Mouse (Mus musculus) heart, embryonic 13.5 days (tissue): Measurements from ENCODE around the gene Epb41. TPM values are rescaled to one million over a fixed set of nuclear protein-coding genes. Genes with fewer than 3 reads are reported as not detected.
A peak's percentile ranks its signal among the peaks of the same experiment; 100 is the strongest.

Source experiments
- ATAC-seq: fragments of 200-750 bp; cut with Nextera tagmentation; 2 replicates; pipeline ENCODE4 v1.8.0; 2017; ENCODE audit warnings: moderate TSS enrichment; ENCODE audit not compliant: insufficient number of reproducible peaks, low FRiP score, low TSS enrichment; ENCODE audit errors: extremely low read depth
- H3K27ac ChIP-seq: fragments of 300-500 bp; sonication (generic); replicated peaks from 2 replicates; pipeline ENCODE4 v1.5.1; 2015; ENCODE audit warnings: moderate library complexity, mild to moderate bottlenecking, inconsistent platforms
- H3K27me3 ChIP-seq: fragments of 300-500 bp; sonication (generic); replicated peaks from 2 replicates; pipeline ENCODE4 v1.6.1; 2015; ENCODE audit warnings: mild to moderate bottlenecking, inconsistent platforms
- H3K36me3 ChIP-seq: fragments of 300-500 bp; sonication (generic); 2 replicates; pipeline ENCODE4 v1.6.1; 2015; ENCODE audit warnings: mild to moderate bottlenecking, inconsistent platforms
- H3K4me1 ChIP-seq: fragments of 300-500 bp; sonication (generic); 2 replicates; pipeline ENCODE4 v1.6.1; 2015; ENCODE audit warnings: inconsistent platforms
- H3K4me2 ChIP-seq: fragments of 300-500 bp; sonication (generic); 2 replicates; pipeline ENCODE4 v1.6.1; 2015; ENCODE audit warnings: inconsistent platforms, mild to moderate bottlenecking, moderate library complexity
- H3K4me3 ChIP-seq: fragments of 300-500 bp; sonication (generic); 2 replicates; pipeline ENCODE4 v1.5.1; 2015; ENCODE audit warnings: moderate library complexity, mild to moderate bottlenecking, inconsistent platforms
- H3K9ac ChIP-seq: fragments of 300-500 bp; sonication (generic); 2 replicates; pipeline ENCODE4 v1.6.1; 2015; ENCODE audit warnings: inconsistent platforms, mild to moderate bottlenecking, moderate library complexity
- H3K9me3 ChIP-seq: fragments of 300-500 bp; sonication (generic); 2 replicates; pipeline ENCODE4 v1.6.1; 2016; ENCODE audit warnings: inconsistent platforms
- WGBS: fragments of 180-500 bp; shearing (Covaris S2); methylation state at CpG from one replicate; pipeline ENCODE4 v1.1.7; 2015; ENCODE audit warnings: mixed read lengths; 5-methylcytosine and 5-hydroxymethylcytosine counted together
- polyA plus RNA-seq: library from polyadenylated mRNA; unstranded; fragments of >200 nt; fragmentation: Nextera tagmentation; extraction: Ambion mirVana; gene quantifications from 2 replicates; pipeline ENCODE4 v1.2.1, GENCODE M21; 2015

Gene Epb41
- polyA plus RNA-seq, 1 experiment from 2014 or later, result 76.5 TPM

GRCm38 (mm10) chr4:131919506-131920140 lies 155.5 kb downstream of the Epb41 start:
- Histone ChIP-seq H3K27me3 (peaks cover 37% of the 10 kb centered on the region), H3K4me1 (peaks cover 94% of the 10 kb centered on the region), H3K4me3 (peak overlapping the region; percentile 82), H3K9me3 (no peaks in the 10 kb centered on the region), H3K4me2 (peak overlapping the region; percentile 87), H3K27ac (peak overlapping the region; percentile 91), H3K36me3 (peaks cover 23% of the 10 kb centered on the region), H3K9ac (peak overlapping the region; percentile 89)
- WGBS, result 17% methylated on average over 15 of the region's 15 CpGs
- ATAC-seq, result no peak

- Histone ChIP-seq H3K9me3 (no peaks in the 10 kb centered on the region), H3K27me3 (peaks cover 42% of the 10 kb centered on the region), H3K9ac (peak overlapping the region; percentile 89), H3K4me3 (peak overlapping the region; percentile 82), H3K4me2 (peak overlapping the region; percentile 87), H3K27ac (peak overlapping the region; percentile 91), H3K36me3 (peaks cover 17% of the 10 kb centered on the region), H3K4me1 (peaks cover 93% of the 10 kb centered on the region)
- 8% methylated on average over 15 of the region's 15 CpGs for WGBS
- ATAC-seq, result peak; percentile 53; the same call in 1 of the 2 replicates
These were observed 156.2 kb downstream of the Epb41 start for GRCm38 (mm10) chr4:131918711-131919500.

- H3K27ac ChIP-seq, result peak overlapping the region; percentile 91
- peaks cover 10% of the 10 kb centered on the region for H3K36me3 ChIP-seq
- H3K9me3 ChIP-seq, result no peaks in the 10 kb centered on the region
- peak overlapping the region; percentile 87 for H3K4me2 ChIP-seq
- ATAC-seq, result no peak
- H3K27me3 ChIP-seq, result peaks cover 50% of the 10 kb centered on the region
- peak overlapping the region; percentile 82; the same call in 1 of the 2 replicates for H3K4me3 ChIP-seq
- 52% methylated on average over 7 of the region's 7 CpGs for WGBS
- H3K4me1 ChIP-seq, result peaks cover 93% of the 10 kb centered on the region
- H3K9ac ChIP-seq, result peak overlapping the region; percentile 89
These were observed 157.0 kb downstream of the Epb41 start for GRCm38 (mm10) chr4:131918026-131918533.

GRCm38 (mm10) chr4:131917010-131917555 lies 158.0 kb downstream of the Epb41 start:
- peaks cover 85% of the 10 kb centered on the region for H3K4me1 ChIP-seq
- no peak overlapping the region for H3K27ac ChIP-seq
- no peaks in the 10 kb centered on the region for H3K36me3 ChIP-seq
- H3K9ac ChIP-seq, result no peak overlapping the region
- no peak overlapping the region for H3K4me2 ChIP-seq
- peaks cover 50% of the 10 kb centered on the region for H3K27me3 ChIP-seq
- H3K9me3 ChIP-seq, result no peaks in the 10 kb centered on the region
- no peak overlapping the region for H3K4me3 ChIP-seq
- WGBS, result 71% methylated on average over 10 of the region's 10 CpGs
- ATAC-seq, result no peak

- peaks cover 79% of the 10 kb centered on the region for H3K4me1 ChIP-seq
- H3K36me3 ChIP-seq, result no peaks in the 10 kb centered on the region
- peak overlapping the region; percentile 42 for H3K4me2 ChIP-seq
- H3K9ac ChIP-seq, result peak overlapping the region; percentile 74
- no peak for ATAC-seq
- peaks cover 55% of the 10 kb centered on the region for H3K27me3 ChIP-seq
- H3K4me3 ChIP-seq, result 0 out of 2 replicates have a peak overlapping the region, but pooled peaks have one; percentile 2
- H3K9me3 ChIP-seq, result no peaks in the 10 kb centered on the region
- 10% methylated on average over 15 of the region's 15 CpGs for WGBS
- no peak overlapping the region for H3K27ac ChIP-seq
These were observed 158.7 kb downstream of the Epb41 start for GRCm38 (mm10) chr4:131916425-131916824.

- no peak for ATAC-seq
- peaks cover 55% of the 10 kb centered on the region for H3K27me3 ChIP-seq
- H3K9ac ChIP-seq, result peak overlapping the region; percentile 74
These were observed 159.2 kb downstream of the Epb41 start for GRCm38 (mm10) chr4:131915821-131916328.

DNA sequence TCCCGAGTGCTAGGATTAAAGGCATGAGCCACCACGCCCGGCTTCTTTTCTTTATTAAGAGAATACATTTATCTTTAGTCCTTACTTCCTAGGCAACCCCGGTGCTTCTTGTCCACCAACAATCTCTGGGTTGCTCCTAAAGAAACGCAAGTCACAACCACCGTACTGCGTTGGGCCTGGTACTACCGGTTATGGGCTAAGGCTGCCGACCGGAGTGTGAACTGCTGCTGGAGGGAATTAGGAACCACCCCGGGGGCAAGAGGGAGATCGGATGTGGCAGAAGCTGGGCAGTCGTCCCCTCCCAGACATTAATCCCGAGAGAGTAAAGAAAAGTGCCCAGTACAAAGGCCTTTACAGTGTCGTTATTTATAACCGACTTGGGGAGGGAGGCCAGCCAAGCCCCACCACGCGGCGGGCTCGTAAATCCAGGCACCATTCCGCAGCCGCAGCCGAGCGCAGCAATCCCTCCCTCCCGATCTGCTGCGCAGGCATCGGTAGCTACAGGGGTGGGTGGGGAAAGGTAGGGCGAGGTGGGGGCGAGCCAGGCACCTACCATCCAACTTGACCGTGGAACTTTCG lies 160.1 kb downstream of the Epb41 start:
- Histone ChIP-seq H3K4me3 (peak overlapping the region; percentile 46), H3K27ac (peak overlapping the region; percentile 50), H3K9ac (peak overlapping the region; percentile 74), H3K36me3 (no peaks in the 10 kb centered on the region), H3K9me3 (no peaks in the 10 kb centered on the region), H3K4me2 (peak overlapping the region; percentile 74), H3K4me1 (peaks cover 80% of the 10 kb centered on the region), H3K27me3 (peaks cover 55% of the 10 kb centered on the region)
- 4% methylated on average over 31 of the region's 31 CpGs for WGBS
- ATAC-seq, result no peak

More at GRCm38 (mm10) chr4:131915821-131916328, 159.2 kb downstream of the Epb41 start:
- 27% methylated on average over 13 of the region's 13 CpGs for WGBS
- no peaks in the 10 kb centered on the region for H3K36me3 ChIP-seq
- no peak overlapping the region for H3K27ac ChIP-seq
- peaks cover 77% of the 10 kb centered on the region for H3K4me1 ChIP-seq
- no peaks in the 10 kb centered on the region for H3K9me3 ChIP-seq
- peak overlapping the region; percentile 46; the same call in 1 of the 2 replicates for H3K4me3 ChIP-seq
- peak overlapping the region; percentile 74 for H3K4me2 ChIP-seq

GRCm38 (mm10) chr4:131914046-131914643 lies 161.0 kb downstream of the Epb41 start:
- Histone ChIP-seq H3K4me3 (peak overlapping the region; percentile 46; the same call in 1 of the 2 replicates), H3K4me1 (peaks cover 72% of the 10 kb centered on the region), H3K27ac (no peak overlapping the region), H3K36me3 (no peaks in the 10 kb centered on the region), H3K4me2 (peak overlapping the region; percentile 74), H3K9ac (peak overlapping the region; percentile 54), H3K27me3 (peaks cover 55% of the 10 kb centered on the region), H3K9me3 (no peaks in the 10 kb centered on the region)
- 20% methylated on average over 9 of the region's 9 CpGs for WGBS
- no peak for ATAC-seq

DNA sequence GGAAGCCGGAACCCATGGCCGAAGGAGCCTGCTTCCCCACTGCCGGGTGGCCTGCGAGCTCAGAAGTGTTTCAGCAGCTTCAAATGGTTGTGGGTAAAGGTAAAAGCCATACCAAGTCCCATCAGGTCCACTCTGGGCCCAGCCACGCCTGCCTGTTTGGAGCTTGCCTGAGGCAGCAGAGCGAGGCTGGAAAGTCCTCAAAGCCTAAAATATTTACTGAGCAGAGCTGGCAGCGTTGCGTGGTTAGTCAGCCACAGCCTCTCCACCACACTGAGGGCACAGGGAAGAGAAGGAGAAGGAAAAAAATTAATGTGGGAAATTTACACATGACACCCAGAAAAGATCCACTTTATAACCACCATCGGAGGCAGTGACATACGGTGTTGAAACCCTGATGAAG lies 161.6 kb downstream of the Epb41 start:
- Histone ChIP-seq H3K4me2 (no peak overlapping the region), H3K4me3 (no peak overlapping the region), H3K27ac (no peak overlapping the region), H3K27me3 (peaks cover 55% of the 10 kb centered on the region), H3K9ac (peak overlapping the region; percentile 54; the same call in 1 of the 2 replicates), H3K4me1 (peaks cover 66% of the 10 kb centered on the region), H3K36me3 (no peaks in the 10 kb centered on the region), H3K9me3 (no peaks in the 10 kb centered on the region)
- WGBS, result 55% methylated on average over 10 of the region's 10 CpGs
- no peak for ATAC-seq

DNA sequence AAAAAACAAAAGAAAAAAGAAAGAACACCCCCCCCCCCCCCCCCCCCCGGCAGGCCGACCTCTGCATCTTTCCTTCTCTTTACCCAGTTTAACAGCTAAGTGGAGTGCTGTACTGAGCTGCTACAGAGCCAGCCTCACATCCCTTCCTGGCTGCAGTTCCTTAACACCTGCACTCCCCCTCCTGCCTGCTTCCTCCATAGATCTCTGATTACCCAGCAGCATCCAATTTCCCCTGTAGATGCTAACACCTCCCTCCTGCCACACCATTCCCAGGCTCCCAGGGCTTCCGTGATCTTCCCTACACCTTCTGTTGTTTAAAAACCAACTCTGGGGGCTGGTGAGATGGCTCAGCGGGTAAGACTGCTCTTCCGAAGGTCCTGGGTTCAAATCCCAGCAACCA lies 163.6 kb downstream of the Epb41 start:
- WGBS, result 34% methylated on average over 5 of the region's 5 CpGs

More for the DNA sequence above, 163.6 kb downstream of the Epb41 start:
- 0 out of 2 replicates have a peak, but pooled peaks cover 7% of the 10 kb centered on the region for H3K9me3 ChIP-seq
- H3K36me3 ChIP-seq, result no peaks in the 10 kb centered on the region; the same call in 1 of the 2 replicates
- no peak overlapping the region for H3K4me2 ChIP-seq
- no peak overlapping the region for H3K9ac ChIP-seq
- no peak overlapping the region for H3K4me3 ChIP-seq
- H3K4me1 ChIP-seq, result peaks cover 48% of the 10 kb centered on the region
- ATAC-seq, result no peak
- peaks cover 47% of the 10 kb centered on the region for H3K27me3 ChIP-seq
- H3K27ac ChIP-seq, result no peak overlapping the region
